Mouse (Mus musculus) heart, postnatal 0 days (tissue): ENCODE results near the gene Gm37419. TPM values are rescaled to one million over a fixed set of nuclear protein-coding genes. Genes with fewer than 3 reads are reported as not detected.

Experiments
- ATAC-seq: fragments of 200-750 bp; cut with Nextera tagmentation; 2 replicates; pipeline ENCODE4 v1.8.0; 2017; ENCODE audit warnings: low read depth, moderate number of reproducible peaks, moderate library complexity; ENCODE audit not compliant: insufficient read depth
- DNase-seq: peaks from one replicate; pipeline ENCODE4 v3.0.0-alpha.2; 2016; ENCODE audit warnings: low spot score
- H3K27ac ChIP-seq: fragments of 300-500 bp; sonication (generic); 2 replicates; pipeline ENCODE4 v1.5.1; 2014; ENCODE audit warnings: low read depth, mild to moderate bottlenecking
- H3K27me3 ChIP-seq: fragments of 300-500 bp; sonication (generic); 2 replicates; pipeline ENCODE4 v1.6.1; 2014; ENCODE audit warnings: low read length, mixed read lengths; ENCODE audit not compliant: control insufficient read depth, insufficient read depth
- H3K36me3 ChIP-seq: fragments of 300-500 bp; sonication (generic); replicated peaks from 2 replicates; pipeline ENCODE4 v1.6.1; 2014; ENCODE audit warnings: low read length, mixed read lengths; ENCODE audit not compliant: control insufficient read depth, insufficient read depth
- H3K4me1 ChIP-seq: fragments of 300-500 bp; sonication (generic); 2 replicates; pipeline ENCODE4 v1.6.1; 2014; ENCODE audit warnings: antibody characterized with exemption; ENCODE audit not compliant: control insufficient read depth, insufficient read depth
- H3K4me2 ChIP-seq: fragments of 300-500 bp; sonication (generic); 2 replicates; pipeline ENCODE4 v1.6.1; 2014; ENCODE audit warnings: low read depth, mild to moderate bottlenecking, low read length, moderate library complexity
- H3K4me3 ChIP-seq: fragments of 300-500 bp; sonication (generic); 2 replicates; pipeline ENCODE4 v1.5.1; 2014; ENCODE audit warnings: low read depth, low read length
- H3K9ac ChIP-seq: fragments of 300-500 bp; sonication (generic); replicated peaks from 2 replicates; pipeline ENCODE4 v1.6.1; 2014; ENCODE audit warnings: low read depth, low read length, mixed read lengths
- H3K9me3 ChIP-seq: fragments of 300-500 bp; sonication (generic); replicated peaks from 2 replicates; pipeline ENCODE4 v1.6.1; 2016; ENCODE audit warnings: low read length; ENCODE audit not compliant: control insufficient read depth
- CTCF ChIP-seq: IDR thresholded peaks from 2 replicates; pipeline ENCODE4 v1.5.1; 2016; ENCODE audit warnings: antibody characterized with exemption, control low read depth, low read depth
- EP300 ChIP-seq: IDR thresholded peaks from 2 replicates; pipeline ENCODE4 v1.6.1; 2016; ENCODE audit warnings: antibody characterized with exemption, low read depth
- WGBS: fragments of 180-500 bp; shearing (Covaris S2); extraction: QIAGEN DNeasy Blood & Tissue Kit; methylation state at CpG from one replicate; pipeline ENCODE4 v1.1.7; 2014; 5-methylcytosine and 5-hydroxymethylcytosine counted together
- polyA plus RNA-seq: library from polyadenylated mRNA; unstranded; fragments of >200 nt; fragmentation: Nextera tagmentation; extraction: Ambion mirVana; gene quantifications from 2 replicates; pipeline ENCODE4 v1.2.1, GENCODE M21; 2015
- total RNA-seq: library from RNA; depleted of rRNA; stranded (reverse); fragments of >200 nt; gene quantifications from 2 replicates; pipeline ENCODE4 v1.2.3, GENCODE M21; 2014; ENCODE audit warnings: low replicate concordance

Gm37419 gene
- total and polyA plus RNA-seq, 2 experiments from 2014 or later = not detected

DNA sequence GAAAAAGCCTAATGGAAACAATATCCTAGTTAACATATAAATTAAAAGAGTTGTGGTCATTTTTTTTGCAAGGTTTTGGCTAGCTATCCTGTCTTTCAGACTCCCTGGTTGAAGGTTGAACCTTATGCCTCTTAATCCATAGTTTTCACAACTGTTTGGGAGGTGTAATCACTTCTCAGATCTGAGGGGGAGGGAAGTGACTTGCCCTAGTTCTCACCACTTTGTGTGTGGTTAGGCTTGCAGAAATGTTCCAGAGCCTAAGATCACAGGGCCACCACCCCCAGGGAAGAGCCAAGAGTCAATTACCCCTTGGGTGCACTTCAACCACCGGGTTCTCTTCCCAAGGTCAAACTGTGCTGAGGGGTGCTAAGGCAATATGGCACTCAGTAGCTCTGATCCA lies 33.4 kb downstream of the Gm37419 start:
- no peaks in the 10 kb centered on the region for H3K4me1 ChIP-seq
- no peak for DNase-seq
- no peak for TF ChIP-seq EP300
- no peaks in the 10 kb centered on the region for H3K27me3 ChIP-seq
- no peak overlapping the region for H3K27ac ChIP-seq
- no peak overlapping the region for H3K4me3 ChIP-seq
- no peaks in the 10 kb centered on the region for H3K9me3 ChIP-seq
- no peak overlapping the region for H3K9ac ChIP-seq
- H3K4me2 ChIP-seq = no peak overlapping the region
- ATAC-seq = no peak
- WGBS = 48% methylated on average over 1 of the region's 1 CpGs
- H3K36me3 ChIP-seq = no peaks in the 10 kb centered on the region

- H3K4me3 ChIP-seq = no peak overlapping the region
- no peaks in the 10 kb centered on the region for H3K27me3 ChIP-seq
- no peaks in the 10 kb centered on the region for H3K9me3 ChIP-seq
- no peak overlapping the region for H3K9ac ChIP-seq
- 85% methylated on average over 4 of the region's 4 CpGs for WGBS
- DNase-seq (no peak), ATAC-seq (no peak)
- TF ChIP-seq EP300 (no peak), CTCF (no peak)
- no peaks in the 10 kb centered on the region for H3K4me1 ChIP-seq
- no peak overlapping the region for H3K27ac ChIP-seq
- no peak overlapping the region for H3K4me2 ChIP-seq
- no peaks in the 10 kb centered on the region for H3K36me3 ChIP-seq
Observed at GRCm38 (mm10) chr16:24022605-24023004, 34.3 kb downstream of the Gm37419 start.

DNA sequence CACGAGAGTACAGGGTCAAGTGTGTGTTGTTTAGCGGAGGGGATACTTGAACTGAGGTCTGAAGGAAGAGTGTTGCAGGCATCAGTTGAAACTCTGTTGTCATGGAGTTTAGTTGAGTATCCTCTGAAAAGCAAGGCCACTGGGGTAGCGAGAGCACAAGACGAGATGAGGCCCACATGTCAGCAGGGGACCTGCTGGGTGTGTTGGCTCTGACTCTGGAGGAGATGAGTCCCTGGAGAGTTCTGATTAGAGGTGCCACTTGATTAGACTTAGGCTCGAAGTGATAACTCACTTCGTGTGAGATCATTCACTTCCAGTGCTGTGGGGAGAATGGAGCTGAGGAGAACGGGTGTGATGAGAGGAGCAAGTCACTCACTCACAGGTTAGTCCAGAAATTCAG lies 37.2 kb downstream of the Gm37419 start:
- no peak for ATAC-seq
- Histone ChIP-seq H3K4me2 (no peak overlapping the region), H3K27ac (no peak overlapping the region), H3K9me3 (no peaks in the 10 kb centered on the region), H3K4me1 (no peaks in the 10 kb centered on the region), H3K27me3 (no peaks in the 10 kb centered on the region), H3K36me3 (no peaks in the 10 kb centered on the region), H3K4me3 (no peak overlapping the region), H3K9ac (no peak overlapping the region)
- 40% methylated on average over 7 of the region's 7 CpGs for WGBS
- no peak for TF ChIP-seq EP300
- TF ChIP-seq CTCF = no peak
- DNase-seq = no peak

DNA sequence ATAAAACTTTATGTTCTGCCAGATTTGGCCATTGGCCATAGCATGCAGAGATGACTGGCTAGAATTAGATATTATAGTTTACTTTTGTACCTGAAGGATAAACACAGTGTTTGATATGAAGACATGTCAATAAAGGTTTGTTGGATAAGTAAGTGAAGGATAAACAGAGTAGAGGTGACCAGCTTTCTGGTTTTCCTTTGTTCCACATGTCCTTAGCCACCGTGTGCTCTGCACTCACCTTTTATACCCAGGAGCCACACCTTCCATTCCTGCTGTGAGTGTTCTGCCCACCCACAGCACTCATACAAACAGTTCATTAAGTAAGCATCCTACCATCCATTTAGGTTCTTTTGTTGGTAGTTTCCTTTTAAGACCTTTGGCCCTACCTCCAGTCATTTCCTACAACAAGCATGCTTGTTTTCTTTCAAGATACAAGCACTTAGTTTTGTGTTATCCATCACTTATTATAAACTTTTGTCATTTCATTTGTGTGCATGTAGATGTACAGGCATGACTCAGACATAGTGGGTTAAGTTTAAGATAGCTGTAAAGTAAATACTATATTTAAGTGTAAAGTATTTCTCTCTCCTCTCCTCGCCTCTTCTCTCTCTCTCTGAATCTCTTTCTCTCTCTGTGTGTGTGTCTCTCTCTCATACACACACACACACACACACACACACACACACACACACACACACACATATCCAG lies 41.8 kb downstream of the Gm37419 start:
- H3K4me1 ChIP-seq = no peaks in the 10 kb centered on the region
- TF ChIP-seq EP300 (no peak), CTCF (no peak)
- H3K9ac ChIP-seq = no peak overlapping the region
- 78% methylated on average over 2 of the region's 2 CpGs for WGBS
- DNase-seq = no peak
- H3K4me3 ChIP-seq = no peak overlapping the region
- H3K4me2 ChIP-seq = no peak overlapping the region
- H3K9me3 ChIP-seq = no peaks in the 10 kb centered on the region
- H3K27me3 ChIP-seq = no peaks in the 10 kb centered on the region
- no peaks in the 10 kb centered on the region for H3K36me3 ChIP-seq
- no peak for ATAC-seq
- H3K27ac ChIP-seq = no peak overlapping the region

GRCm38 (mm10) chr16:24033259-24033658 lies 45.0 kb downstream of the Gm37419 start:
- 83% methylated on average over 5 of the region's 5 CpGs for WGBS
- H3K9me3 ChIP-seq = no peaks in the 10 kb centered on the region
- H3K4me1 ChIP-seq = no peaks in the 10 kb centered on the region
- H3K36me3 ChIP-seq = no peaks in the 10 kb centered on the region
- H3K4me3 ChIP-seq = no peak overlapping the region
- DNase-seq = no peak
- ATAC-seq = no peak
- H3K4me2 ChIP-seq = no peak overlapping the region
- no peak overlapping the region for H3K27ac ChIP-seq
- H3K27me3 ChIP-seq = no peaks in the 10 kb centered on the region
- no peak for TF ChIP-seq CTCF
- TF ChIP-seq EP300 = no peak
- no peak overlapping the region for H3K9ac ChIP-seq

GRCm38 (mm10) chr16:24034450-24034849 lies 46.2 kb downstream of the Gm37419 start:
- Histone ChIP-seq H3K36me3 (no peaks in the 10 kb centered on the region), H3K9me3 (no peaks in the 10 kb centered on the region), H3K4me2 (no peak overlapping the region), H3K27ac (no peak overlapping the region), H3K9ac (no peak overlapping the region), H3K4me3 (no peak overlapping the region), H3K27me3 (no peaks in the 10 kb centered on the region), H3K4me1 (no peaks in the 10 kb centered on the region)
- ATAC-seq = no peak
- WGBS = 48% methylated on average over 2 of the region's 2 CpGs
- no peak for TF ChIP-seq EP300
- TF ChIP-seq CTCF = no peak
- no peak for DNase-seq
